Mouse (Mus musculus) layer of hippocampus, adult 8-10 months (tissue): ENCODE measurements at regions not wholly inside any gene's neighbourhood (a gene's known extent, or its start where the extent isn't known, plus 50 kb on each side); places are given as distances from the start of the nearest gene placed in this dataset.

Experiments used
- DNase-seq, 2 experiments: peaks; one replicate each; pipeline ENCODE4 v3.0.0; 2022; ENCODE audit warnings: low spot score in 2 of 2

- DNase-seq: no peak
Observed at GRCm38 (mm10) chr14:33794262-33794661, 129.1 kb upstream of the Gdf10 start.

GRCm38 (mm10) chr14:33797551-33798303 is 125.7 kb upstream of the Gdf10 start:
- no peak for DNase-seq

GRCm38 (mm10) chr14:33804321-33804720 is 119.1 kb upstream of the Gdf10 start:
- DNase-seq: no peak

DNA sequence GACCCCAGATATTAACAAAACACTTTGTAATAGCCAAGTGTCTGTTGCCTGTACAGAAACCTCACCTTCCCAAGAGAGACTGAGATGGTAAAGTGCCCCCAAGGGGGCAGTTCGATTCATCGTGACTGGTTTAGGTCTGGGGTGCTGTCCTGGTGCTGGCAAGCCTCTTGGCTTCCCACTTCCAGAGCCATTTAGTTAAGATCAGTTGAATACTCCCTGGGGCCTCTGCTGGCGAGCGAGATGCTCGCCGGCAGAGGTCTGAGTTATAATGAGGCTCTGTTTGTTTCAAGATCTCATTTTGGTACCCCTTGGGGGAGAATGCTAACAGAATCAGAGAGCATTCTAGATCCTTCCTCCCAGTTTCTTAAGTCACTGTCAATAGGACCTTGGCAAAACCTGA is 118.7 kb upstream of the Gdf10 start:
- no peak for DNase-seq

- DNase-seq: no peak
Observed at GRCm38 (mm10) chr14:33807196-33807595, 116.2 kb upstream of the Gdf10 start.

- DNase-seq: no peak
Observed at GRCm38 (mm10) chr14:33808593-33809265, 114.7 kb upstream of the Gdf10 start.

- DNase-seq: no peak
Observed at GRCm38 (mm10) chr14:33810584-33810983, 112.8 kb upstream of the Gdf10 start.

GRCm38 (mm10) chr14:33811241-33811640 is 112.1 kb upstream of the Gdf10 start:
- no peak for DNase-seq

GRCm38 (mm10) chr14:33812266-33812665 is 111.1 kb upstream of the Gdf10 start:
- DNase-seq: no peak

DNA sequence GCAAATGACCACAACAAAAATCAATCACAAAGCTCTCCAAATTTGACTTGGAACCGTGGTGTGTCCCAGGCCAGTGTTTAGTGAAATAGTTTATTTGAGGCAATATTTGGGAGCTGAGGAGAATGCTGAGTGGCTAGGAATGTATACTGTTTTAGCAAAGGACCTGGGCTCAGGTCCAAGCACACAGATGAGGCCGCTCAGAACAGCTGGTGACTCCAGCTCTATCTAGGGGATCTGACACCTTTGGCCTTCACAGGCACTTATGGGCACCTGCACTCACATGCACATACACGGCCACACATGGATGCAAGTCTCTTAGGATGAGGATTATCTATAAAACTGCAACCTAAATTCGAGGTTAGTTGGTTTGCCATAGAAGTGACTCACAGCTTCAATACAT is 110.6 kb upstream of the Gdf10 start:
- DNase-seq: no peak

DNA sequence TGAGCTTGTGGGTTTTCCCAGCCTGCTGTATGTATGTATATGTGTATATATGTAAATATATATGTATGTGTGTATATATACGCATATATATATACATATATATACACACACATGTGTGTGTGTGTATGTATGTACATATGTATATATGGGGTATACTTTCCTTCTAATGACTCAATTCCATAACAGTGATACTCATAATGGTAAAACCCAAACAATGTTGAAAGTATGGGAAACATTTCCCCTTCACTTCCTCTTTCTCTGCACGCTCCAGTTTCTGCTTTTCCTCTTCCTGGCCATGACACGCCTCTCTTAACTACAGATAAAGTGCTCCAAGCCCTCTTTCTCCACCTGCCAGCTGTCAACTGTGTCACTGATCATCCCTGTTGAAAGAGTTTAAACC is 110.1 kb upstream of the Gdf10 start:
- no peak for DNase-seq

- no peak for DNase-seq
Observed at GRCm38 (mm10) chr14:33814107-33814506, 109.3 kb upstream of the Gdf10 start.

- DNase-seq: no peak
Observed at GRCm38 (mm10) chr14:33814599-33814998, 108.8 kb upstream of the Gdf10 start.

GRCm38 (mm10) chr14:33820541-33821260 is 102.7 kb upstream of the Gdf10 start:
- no peak for DNase-seq

- DNase-seq: peak; percentile 22 to 32
Observed at GRCm38 (mm10) chr14:33821436-33821835, 102.0 kb upstream of the Gdf10 start.

GRCm38 (mm10) chr14:33824421-33824874 is 98.9 kb upstream of the Gdf10 start:
- DNase-seq: peak; percentile 49 to 52

DNA sequence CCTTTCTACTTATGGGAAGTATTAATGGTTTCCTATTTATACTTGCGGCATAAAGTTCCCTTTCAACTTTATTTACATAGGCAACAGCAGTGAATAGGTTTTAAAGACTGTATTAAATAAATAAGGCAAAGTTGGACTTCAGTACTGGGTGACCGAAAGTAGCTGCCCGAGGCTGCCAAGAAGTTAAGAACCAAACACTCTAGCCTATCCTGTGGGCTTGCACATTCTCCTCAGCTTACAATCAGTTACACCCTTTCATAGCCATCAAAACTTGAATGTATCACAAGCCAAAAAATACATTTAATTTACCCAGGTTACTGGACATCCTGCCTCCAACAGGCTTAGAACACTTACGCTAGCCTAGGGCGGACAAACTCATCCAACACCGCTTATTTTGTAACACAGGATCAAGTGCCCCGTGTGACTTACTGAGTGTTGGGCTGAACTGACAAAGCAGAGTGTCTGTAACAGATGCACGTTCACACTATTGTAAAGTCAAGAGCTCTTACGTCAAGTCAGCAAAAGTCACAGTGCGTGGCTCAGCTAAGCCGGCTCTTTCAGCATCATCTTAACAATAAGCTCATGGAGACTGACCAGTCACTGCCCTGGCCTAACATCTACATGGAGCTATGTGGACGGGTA is 97.3 kb upstream of the Gdf10 start:
- no peak for DNase-seq

- no peak for DNase-seq
Observed at GRCm38 (mm10) chr14:33832650-33833319, 90.6 kb upstream of the Gdf10 start.

DNA sequence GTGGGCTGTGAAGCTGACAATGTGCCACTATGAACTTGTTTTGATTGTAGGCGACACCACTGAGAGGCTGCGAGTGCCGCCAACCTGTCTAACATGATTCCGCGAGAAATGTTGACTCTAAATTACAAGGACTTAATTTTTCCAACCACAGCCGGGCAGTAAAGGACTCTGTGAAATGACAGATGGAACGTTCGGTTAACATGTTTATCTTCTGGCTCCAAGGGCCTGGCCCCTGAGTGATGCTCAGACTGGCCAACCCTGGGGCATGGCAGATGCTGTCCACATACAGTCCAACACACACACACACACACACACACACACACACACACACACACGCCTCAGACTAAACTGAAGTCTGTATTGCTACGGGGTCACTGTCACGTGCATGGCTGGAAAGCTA is 87.0 kb upstream of the Gdf10 start:
- DNase-seq: no peak

DNA sequence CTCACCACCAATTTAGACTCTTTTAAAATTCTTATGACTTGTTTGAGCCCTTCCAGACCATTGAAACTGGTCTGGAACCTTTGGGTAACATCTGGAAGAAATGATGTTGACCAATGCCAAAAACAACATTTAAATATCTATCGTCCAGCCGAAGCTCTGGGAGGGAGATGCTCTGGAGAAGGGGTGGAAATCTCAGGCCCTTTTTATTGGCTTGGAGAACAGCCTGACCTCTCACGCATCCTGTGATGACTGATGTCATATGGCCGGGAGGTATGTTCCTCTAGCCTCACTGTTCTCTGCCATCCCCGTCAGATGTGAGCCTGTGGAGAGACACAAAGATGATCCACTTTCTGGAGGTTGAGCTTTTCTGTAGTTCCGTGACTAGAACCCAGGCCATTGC is 81.6 kb upstream of the Gdf10 start:
- no peak for DNase-seq

DNA sequence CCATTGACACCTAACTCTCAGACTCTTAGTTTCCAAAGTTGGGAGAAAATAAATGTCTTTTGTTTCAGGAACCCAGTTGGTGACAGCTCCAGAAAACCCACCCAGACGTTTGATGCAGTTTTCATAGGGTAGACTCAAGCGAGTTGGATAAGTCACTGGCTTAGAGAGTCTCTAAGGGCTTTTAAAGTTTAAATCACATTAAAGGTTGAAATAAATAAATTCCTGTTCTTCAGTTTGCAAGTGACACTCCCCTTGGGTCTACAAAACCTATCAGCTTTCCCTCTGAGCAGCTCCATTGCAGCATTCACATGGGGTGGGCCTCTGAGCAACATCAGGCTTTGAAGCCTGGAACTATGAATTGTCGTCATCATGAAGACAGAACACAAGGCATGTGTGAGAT is 69.9 kb upstream of the Gdf10 start:
- DNase-seq: no peak
